Mouse (Mus musculus) adrenal gland, postnatal 25 days (tissue): Measurements from ENCODE around the gene Nat9. TPM values are rescaled to one million over a fixed set of nuclear protein-coding genes. Genes with fewer than 3 reads are reported as not detected.

Source experiments
- DNase-seq: peaks from one replicate; pipeline ENCODE4 v3.0.0; 2021; ENCODE audit warnings: mixed read lengths
- total RNA-seq: library from RNA; stranded (reverse); gene quantifications from 2 replicates; pipeline ENCODE4 v1.2.3, GENCODE M21; 2021

Nat9 gene
- total RNA-seq, 1 experiment from 2014 or later = 37.3 TPM

- no peak for DNase-seq
These were observed 11.1 kb downstream of the Nat9 start for GRCm38 (mm10) chr11:115176399-115177190.

GRCm38 (mm10) chr11:115173549-115174339 is 13.9 kb downstream of the Nat9 start:
- no peak for DNase-seq

GRCm38 (mm10) chr11:115172825-115173287 is 14.8 kb downstream of the Nat9 start:
- peak; percentile 42 for DNase-seq

GRCm38 (mm10) chr11:115171125-115171524 is 16.5 kb downstream of the Nat9 start:
- no peak for DNase-seq

GRCm38 (mm10) chr11:115169430-115169829 is 18.2 kb downstream of the Nat9 start:
- DNase-seq = no peak

GRCm38 (mm10) chr11:115167631-115168249 is 19.9 kb downstream of the Nat9 start:
- no peak for DNase-seq

- DNase-seq = no peak
These were observed 20.9 kb downstream of the Nat9 start for GRCm38 (mm10) chr11:115166776-115167175.

GRCm38 (mm10) chr11:115164976-115165374 is 22.7 kb downstream of the Nat9 start:
- peak; percentile 53 for DNase-seq

- no peak for DNase-seq
These were observed 23.2 kb downstream of the Nat9 start for GRCm38 (mm10) chr11:115164341-115164975.

GRCm38 (mm10) chr11:115163568-115164150 is 24.0 kb downstream of the Nat9 start:
- peak; percentile 29 for DNase-seq

- peak; percentile 98 for DNase-seq
These were observed 24.7 kb downstream of the Nat9 start, which contains the start of gene Slc9a3r1 for GRCm38 (mm10) chr11:115162832-115163480. Slc9a3r1 (plus strand) TSS chr11:115163341.

GRCm38 (mm10) chr11:115162205-115162601 is 25.5 kb downstream of the Nat9 start:
- DNase-seq = no peak

GRCm38 (mm10) chr11:115161578-115162204 is 26.0 kb downstream of the Nat9 start:
- DNase-seq = no peak

- DNase-seq = peak; percentile 86
These were observed 26.6 kb downstream of the Nat9 start for GRCm38 (mm10) chr11:115160883-115161577.

- DNase-seq = peak; percentile 84
These were observed 27.5 kb downstream of the Nat9 start for GRCm38 (mm10) chr11:115160016-115160797.

GRCm38 (mm10) chr11:115157933-115158719 is 29.5 kb downstream of the Nat9 start:
- DNase-seq = no peak

GRCm38 (mm10) chr11:115155053-115155634 is 32.5 kb downstream of the Nat9 start:
- no peak for DNase-seq

GRCm38 (mm10) chr11:115153699-115154292 is 33.9 kb downstream of the Nat9 start:
- peak; percentile 74 for DNase-seq
